Mouse (Mus musculus): Measurements from ENCODE around the gene Tcp10c.
"Not testable (repeated sequence)": the region's sequence is repeated elsewhere in the genome, so short reads cannot be mapped to it uniquely, and the experiment has no call there.

Tcp10c gene

DNA sequence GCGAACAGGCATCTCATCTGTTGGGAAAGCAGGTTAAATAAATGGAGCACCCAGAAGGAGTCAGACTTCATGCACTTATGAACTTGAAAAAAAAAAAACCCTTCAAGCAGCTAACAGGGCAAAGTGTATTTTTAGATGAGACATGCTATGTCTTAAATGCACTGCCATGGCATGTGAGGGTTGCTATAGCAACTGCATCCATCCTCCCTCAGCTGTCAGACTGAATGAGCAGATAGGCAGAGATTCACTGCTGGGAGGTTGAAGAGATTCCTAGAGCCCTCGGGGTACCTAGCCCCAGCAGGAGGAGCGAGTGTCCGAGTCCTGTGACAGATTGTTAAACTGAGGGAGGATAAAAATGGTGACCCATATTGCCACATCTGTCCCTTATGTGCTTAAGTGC, 36.6 kb downstream of the Tcp10c start:
- not testable (repeated sequence) for DNase-seq (ENCODE audit: low spot score)

DNA sequence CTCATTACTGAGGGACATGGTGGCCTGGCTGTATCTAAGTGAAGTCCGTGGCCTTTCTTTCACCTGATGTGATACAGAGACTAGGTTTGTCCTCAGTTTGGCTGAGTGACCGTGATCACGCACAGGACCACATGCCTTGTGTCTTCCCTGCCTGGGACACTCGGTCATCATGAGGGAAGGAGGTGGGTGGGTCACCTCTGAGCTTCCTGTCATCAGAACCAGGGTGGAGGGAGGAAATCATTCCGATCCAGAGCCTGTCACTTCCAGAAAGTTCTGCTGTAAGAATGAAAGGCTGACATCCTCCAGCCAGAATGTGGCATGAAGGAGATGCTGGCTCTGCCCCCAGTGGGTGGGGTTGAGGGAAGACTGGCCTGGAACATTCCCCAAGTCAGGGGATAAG, 45.6 kb downstream of the Tcp10c start:
- not testable (repeated sequence) for DNase-seq (ENCODE audit: low spot score)

DNA sequence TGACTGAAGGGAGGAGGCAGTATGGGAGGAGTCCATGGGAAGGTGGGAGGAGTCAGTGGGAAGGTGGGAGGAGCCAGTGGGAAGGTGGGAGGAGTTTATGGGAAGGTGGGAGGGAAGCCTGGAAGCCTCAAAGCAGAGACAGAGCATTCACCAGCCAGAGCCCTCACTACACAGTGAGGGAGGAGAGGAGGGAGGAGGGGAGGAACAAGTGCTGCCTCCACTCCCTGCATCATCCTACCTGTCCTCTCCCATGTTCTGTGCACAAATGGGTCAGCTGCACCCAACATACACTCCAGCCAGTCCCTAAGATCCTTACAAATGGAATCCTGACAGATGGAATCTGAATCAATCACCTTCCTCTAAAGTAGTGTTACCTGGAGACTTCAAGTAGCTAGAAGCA, 47.7 kb downstream of the Tcp10c start:
- not testable (repeated sequence) for DNase-seq (ENCODE audit: low spot score)

DNA sequence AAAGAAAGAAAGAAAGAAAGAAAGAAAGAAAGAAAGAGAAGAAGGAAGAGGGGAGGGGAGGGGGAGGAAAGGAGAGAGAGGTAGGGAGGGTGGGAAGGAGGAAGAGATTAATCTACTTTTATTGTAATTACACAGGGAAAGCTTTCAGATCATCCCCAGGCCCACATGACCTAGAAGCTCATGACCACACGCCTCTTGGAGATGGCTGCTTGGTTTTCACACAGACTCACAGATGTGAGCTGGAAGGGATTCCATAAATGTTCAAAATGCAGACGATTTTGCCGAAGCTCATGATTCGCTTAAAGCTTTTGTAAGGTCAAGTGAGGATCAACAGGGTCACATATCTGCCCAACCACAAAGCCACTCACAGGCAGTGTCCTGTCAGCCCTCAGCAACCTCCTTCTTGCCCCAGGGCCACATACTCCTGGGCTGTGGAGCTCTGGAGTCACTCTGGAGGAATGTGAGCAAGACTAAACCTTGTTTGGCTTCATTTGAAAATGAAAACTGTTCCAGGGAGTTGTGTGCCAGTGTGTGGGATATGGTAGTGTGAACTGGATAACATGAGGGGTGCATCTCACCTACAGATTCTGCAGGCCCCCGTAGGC, 49.3 kb downstream of the Tcp10c start:
- not testable (repeated sequence) for DNase-seq (ENCODE audit: low spot score)

GRCm38 (mm10) chr17:13406023-13406422, 51.7 kb downstream of the Tcp10c start:
- DNase-seq (ENCODE audit: low spot score), result not testable (repeated sequence)

DNA sequence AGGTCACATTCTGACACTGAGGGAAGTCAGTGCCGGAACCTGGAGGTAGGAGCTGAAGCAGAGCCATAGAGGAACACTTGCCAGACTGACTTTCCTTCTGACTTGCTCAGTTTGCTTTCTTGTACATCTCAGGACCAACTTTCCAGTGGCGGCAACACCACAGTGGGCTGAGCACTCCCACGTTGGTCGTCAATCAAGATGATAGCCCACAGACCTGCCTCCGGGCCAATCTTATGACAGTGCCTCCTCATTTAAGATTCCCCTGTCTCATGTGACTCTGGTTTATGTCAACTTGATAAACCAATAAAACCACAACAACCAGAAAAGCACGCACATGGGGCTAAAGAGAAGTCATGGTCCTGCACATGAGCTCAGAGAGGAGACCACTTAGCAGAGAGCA, 52.3 kb downstream of the Tcp10c start:
- not testable (repeated sequence) for DNase-seq (ENCODE audit: low spot score)

DNA sequence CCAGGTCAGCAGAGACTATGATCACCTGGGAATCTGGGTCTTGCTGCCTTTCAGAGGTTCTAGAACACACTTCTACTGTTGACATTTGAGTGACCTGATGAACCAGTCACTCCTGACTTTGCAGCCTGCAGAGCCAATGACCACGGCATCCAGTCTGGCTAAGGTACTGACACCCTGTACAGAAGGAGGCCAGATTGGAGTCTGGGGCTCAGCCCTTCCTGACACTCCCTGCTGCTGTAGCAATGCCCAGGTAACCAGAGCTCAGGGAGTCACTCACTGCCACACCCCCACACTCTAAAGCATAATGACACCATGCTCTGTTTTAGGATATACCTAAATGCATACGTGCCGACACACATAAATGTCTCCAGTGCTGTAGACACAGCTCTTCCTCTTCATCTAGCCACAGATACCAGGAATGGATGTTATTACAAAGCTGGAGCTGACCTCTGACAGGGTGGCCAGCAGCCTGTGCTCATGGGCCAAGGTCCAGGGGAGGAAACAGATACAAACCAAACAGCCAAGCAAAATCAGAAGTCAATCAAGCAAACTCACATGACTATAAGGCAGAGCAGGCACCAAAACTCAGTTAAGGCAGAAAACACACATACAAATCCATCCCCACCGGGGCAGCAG, 53.4 kb downstream of the Tcp10c start:
- DNase-seq (ENCODE audit: low spot score), result not testable (repeated sequence)

GRCm38 (mm10) chr17:13408257-13408633, 53.9 kb downstream of the Tcp10c start:
- not testable (repeated sequence) for DNase-seq (ENCODE audit: low spot score)

DNA sequence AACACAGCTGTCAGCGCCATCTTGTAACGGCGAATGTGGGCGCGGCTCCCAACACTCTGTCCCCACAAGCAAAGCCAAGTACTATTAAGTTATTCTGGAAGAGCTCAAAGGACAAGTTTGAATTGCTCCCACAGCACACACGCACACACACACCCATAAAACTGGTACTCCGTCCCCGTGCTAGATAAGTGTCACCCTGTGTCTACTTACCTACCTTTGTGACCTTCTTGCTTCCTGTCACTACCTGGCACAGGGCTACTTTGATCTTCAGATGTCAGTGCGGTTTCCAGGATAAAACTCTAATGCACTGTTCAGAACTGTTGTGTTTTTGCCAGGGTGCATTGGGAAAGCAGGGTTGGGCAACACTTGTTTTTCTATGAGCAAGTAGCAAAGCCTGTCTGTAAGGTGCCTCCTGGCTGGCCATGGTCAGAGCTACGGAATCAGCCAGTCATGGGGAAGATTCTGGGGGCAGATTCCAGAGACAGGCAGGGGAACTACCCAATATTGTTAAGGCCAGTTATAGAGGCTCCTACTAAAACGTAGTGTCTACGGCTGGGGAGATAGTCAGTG, 66.7 kb downstream of the Tcp10c start:
- not testable (repeated sequence) for DNase-seq (ENCODE audit: low spot score)

DNA sequence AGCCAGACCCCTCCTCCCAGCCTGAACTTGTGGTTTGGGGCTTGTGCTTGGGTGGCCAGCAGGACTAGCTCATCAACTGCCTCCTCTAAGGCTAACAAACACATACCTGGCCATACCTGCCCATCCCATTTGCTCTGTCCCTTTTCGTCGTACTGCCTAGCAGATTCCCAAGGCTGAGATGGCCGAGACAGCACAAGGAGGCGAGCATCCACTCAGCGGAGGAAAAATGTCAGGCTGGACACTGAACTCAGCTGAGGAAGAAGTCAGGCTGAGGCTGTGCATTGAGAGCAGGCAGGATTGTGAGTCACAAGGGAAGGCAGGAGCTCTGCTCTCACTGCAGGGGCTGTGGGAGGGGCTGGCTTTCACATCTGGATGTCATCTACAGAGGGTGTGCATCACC, 68.3 kb downstream of the Tcp10c start:
- DNase-seq (ENCODE audit: low spot score), result not testable (repeated sequence)

DNA sequence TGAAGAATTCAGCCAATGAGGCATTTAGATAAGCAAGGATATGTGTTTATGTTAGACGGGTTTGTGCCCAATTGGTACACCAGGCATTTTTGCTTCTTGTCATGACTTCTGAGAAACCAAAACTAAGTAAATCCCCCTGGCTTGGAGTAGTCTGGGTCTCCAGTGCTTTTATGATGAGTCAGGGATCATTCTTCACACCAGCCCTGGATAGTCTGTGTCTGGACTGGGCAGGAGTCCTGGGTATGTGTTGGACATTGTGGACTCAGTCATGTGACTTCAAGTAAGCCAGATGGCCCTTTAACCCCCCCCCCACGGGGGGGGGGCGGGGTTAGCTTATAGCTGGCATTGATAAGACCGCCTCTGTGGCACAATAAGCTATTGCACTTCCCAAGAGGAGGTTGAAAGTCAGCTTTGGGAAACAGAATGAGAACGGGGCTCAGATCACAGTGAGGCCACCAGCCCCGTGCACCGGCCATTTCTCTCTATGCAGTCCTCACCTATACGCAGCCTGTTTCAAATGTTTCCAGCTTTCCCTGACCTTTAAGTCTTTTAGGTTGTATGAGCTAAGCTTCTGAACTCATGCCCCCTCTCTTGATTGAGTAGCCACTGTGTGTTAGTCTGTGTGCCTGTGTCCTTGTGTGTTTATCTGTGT, 69.1 kb downstream of the Tcp10c start:
- DNase-seq (ENCODE audit: low spot score), result not testable (repeated sequence)

DNA sequence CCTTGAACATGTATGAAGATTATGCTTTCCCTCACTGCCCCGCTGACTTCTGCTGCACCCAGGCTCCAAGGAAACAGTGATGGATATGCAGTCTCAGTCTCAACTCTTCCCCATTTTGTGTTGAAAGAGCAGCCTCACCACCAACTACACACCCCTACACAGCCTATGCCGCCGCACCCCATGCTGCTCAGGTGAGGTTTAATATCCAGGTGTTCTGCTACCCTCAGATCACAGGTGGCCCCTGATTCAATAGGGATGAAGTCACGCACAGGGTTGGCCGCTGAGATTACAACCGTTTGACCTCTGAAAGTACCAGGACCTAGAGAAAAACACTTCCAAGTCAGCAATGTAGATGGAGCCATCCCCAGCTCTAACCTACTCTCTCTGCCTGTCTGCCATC, 69.9 kb downstream of the Tcp10c start:
- not testable (repeated sequence) for DNase-seq (ENCODE audit: low spot score)

DNA sequence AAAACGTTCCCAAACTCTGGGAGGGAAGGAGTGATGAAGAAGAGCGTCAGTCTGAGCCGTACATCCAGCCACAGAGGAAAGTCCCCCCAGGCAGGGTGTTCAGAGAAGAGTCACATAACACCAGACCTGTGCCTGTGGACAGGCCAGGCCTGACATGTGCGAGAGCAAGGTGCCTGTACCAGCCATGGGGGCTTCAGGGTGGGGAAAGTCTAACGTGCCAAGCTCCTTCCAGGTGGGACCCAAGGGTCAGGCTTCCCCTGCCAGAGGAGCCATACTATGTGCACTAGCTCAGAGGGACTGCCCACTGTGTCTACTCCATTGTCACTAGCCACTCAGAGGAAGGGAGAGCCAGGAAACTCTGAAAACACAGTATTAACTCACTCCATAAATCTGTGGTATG, 71.3 kb downstream of the Tcp10c start:
- not testable (repeated sequence) for DNase-seq (ENCODE audit: low spot score)

DNA sequence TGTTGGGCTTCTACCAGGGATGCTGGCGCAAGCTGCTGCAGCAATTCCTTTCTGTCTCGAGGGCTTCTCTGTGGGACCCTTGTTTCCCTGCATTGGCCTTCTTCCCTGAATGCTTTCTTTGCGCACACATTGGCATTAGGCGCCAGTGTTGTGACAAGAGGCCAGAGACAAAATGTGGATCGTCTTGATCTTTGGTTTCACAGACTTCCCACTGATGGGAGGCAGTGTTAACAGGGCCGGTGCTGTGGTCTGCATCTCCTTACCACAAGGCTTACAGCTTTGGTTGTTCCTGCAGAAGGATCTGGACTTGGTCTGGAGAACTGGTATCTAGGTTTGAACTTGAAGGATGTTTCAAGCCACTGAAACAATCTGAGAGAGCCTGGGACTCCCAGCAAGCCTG, 72.1 kb downstream of the Tcp10c start:
- DNase-seq (ENCODE audit: low spot score), result not testable (repeated sequence)

All from embryo, embryonic 10.5 days (tissue).